28 mouse cellular contexts compared by ENCODE assay signal in the genomic region with DNA sequence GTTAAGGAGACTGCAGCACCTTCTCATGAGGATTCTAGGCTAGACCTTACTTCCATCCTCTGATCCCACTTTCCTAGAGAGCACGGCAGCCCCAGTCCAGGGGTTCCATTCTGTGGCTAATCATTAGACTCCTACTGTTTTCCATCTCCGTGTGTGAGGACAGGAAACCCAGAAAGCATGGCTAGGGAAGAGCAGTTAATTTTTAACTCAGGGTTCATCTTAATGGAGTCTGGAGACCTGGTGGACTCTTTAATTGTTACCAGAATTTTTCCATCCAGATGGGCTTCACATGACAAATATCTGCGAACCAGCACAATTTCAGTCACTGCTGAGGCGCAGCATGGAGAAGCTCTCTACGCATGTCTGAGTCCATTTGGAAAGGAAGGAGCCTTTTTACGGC.
DNase-seq lines count a peak whose midpoint lies in the region; ATAC-seq and TF ChIP-seq lines count a peak whose summit lies in the region.
"Had no signal": no experiment of that assay in that cellular context is flagged by ENCODE, and none has a peak within 500 bp of the region (broad histone marks: within the 10 kb centered on the region; RNA-seq: fewer than 3 reads in every experiment).

No protein-coding gene starts in this region.

- H3K4me3 ChIP-seq in kidney, postnatal 0 days (replicated peaks; ENCODE audit: low read depth, low read length): no peak overlapping the region
- H3K4me3 ChIP-seq in lung, postnatal 0 days (ENCODE audit: low read depth, low read length): no peak overlapping the region
- H3K4me3 ChIP-seq: erythroblast, embryonic 14.5 days; hindbrain, embryonic 12.5 days; megakaryocyte, embryonic 14.5 days; midbrain, embryonic 12.5 days; myocyte; neural tube, embryonic 12.5 days had no signal

- H3K36me3 ChIP-seq in kidney, postnatal 0 days (ENCODE audit: insufficient read depth, low read length): no peaks in the 10 kb centered on the region
- no peaks in the 10 kb centered on the region for H3K36me3 ChIP-seq in lung, postnatal 0 days (ENCODE audit: insufficient read depth, low read length)
- H3K36me3 ChIP-seq: hindbrain, embryonic 12.5 days; midbrain, embryonic 12.5 days; neural tube, embryonic 12.5 days had no signal

- no peak for TF ChIP-seq CTCF in kidney, postnatal 0 days (IDR thresholded peaks at IDR 0.05; ENCODE audit: low read depth)
- no peak for TF ChIP-seq CTCF in lung, postnatal 0 days (IDR thresholded peaks at IDR 0.05)

- 65% methylated on average over 6 of the region's 6 CpGs for WGBS in kidney, postnatal 0 days
- 83% methylated on average over 6 of the region's 6 CpGs for WGBS in lung, postnatal 0 days

- no peak overlapping the region for H3K27ac ChIP-seq in kidney, postnatal 0 days
- H3K27ac ChIP-seq in lung, postnatal 0 days (ENCODE audit: low read length): no peak overlapping the region
- H3K27ac ChIP-seq: hindbrain, embryonic 12.5 days; hindbrain, postnatal 0 days; midbrain, embryonic 12.5 days; neural tube, embryonic 12.5 days had no signal

- H3K4me2 ChIP-seq in kidney, postnatal 0 days (ENCODE audit: low read length): no peak overlapping the region
- no peak overlapping the region for H3K4me2 ChIP-seq in lung, postnatal 0 days (replicated peaks; ENCODE audit: low read depth, low read length)
- H3K4me2 ChIP-seq: heart, embryonic 11.5 days; hindbrain, embryonic 12.5 days; midbrain, embryonic 12.5 days; neural tube, embryonic 12.5 days had no signal

- H3K4me1 ChIP-seq in kidney, postnatal 0 days (replicated peaks; ENCODE audit: insufficient read depth, low read length): no peaks in the 10 kb centered on the region
- H3K4me1 ChIP-seq in lung, postnatal 0 days (ENCODE audit: insufficient read depth, low read depth, low read length): no peaks in the 10 kb centered on the region
- H3K4me1 ChIP-seq: hindbrain, embryonic 12.5 days; megakaryocyte, embryonic 14.5 days had no signal

- peak; percentile 65 for DNase-seq in kidney, adult 11 months
- peak; percentile 47 to 79 for DNase-seq in kidney, adult 8-10 months
- peak; percentile 21 for DNase-seq in kidney, postnatal 0 days (ENCODE audit: low spot score)
- DNase-seq in kidney, postnatal 4 days: peak; percentile 20 to 37
- no peak for DNase-seq in lung, postnatal 0 days (ENCODE audit: low spot score)
- DNase-seq in thymus, postnatal 36 days: no peak
- DNase-seq in gastrocnemius, postnatal 25 days: no peak
- DNase-seq: adrenal gland, postnatal 25 days; cerebellum, adult 2 months; cerebellum, postnatal 14 days; gastrocnemius, postnatal 14 days; heart, adult 11 months; heart, postnatal 36 days; layer of hippocampus, adult 9-11 months; liver; lung, postnatal 4 days; right cerebral cortex, adult 18-20 months; thymus, adult 2 months; thymus, postnatal 4 days had no signal

- TF ChIP-seq EP300 in lung, postnatal 0 days (IDR thresholded peaks at IDR 0.05): no peak

- no peaks in the 10 kb centered on the region for H3K27me3 ChIP-seq in kidney, postnatal 0 days (ENCODE audit: insufficient read depth, low read length)
- no peaks in the 10 kb centered on the region for H3K27me3 ChIP-seq in lung, postnatal 0 days (replicated peaks; ENCODE audit: insufficient read depth, low read length)
- H3K27me3 ChIP-seq: hindbrain, embryonic 12.5 days; midbrain, embryonic 12.5 days; neural tube, embryonic 12.5 days had no signal

- peak; percentile 33 for ATAC-seq in kidney, postnatal 0 days (replicated peaks; ENCODE audit: low FRiP score, low read depth)
- no peak for ATAC-seq in lung, postnatal 0 days
- ATAC-seq: CD4-positive, CD25-positive, alpha-beta regulatory T cell, adult 4 months; hindbrain, postnatal 0 days had no signal

- H3K9ac ChIP-seq in kidney, postnatal 0 days (ENCODE audit: low read depth, low read length): no peak overlapping the region
- no peak overlapping the region for H3K9ac ChIP-seq in lung, postnatal 0 days (replicated peaks; ENCODE audit: low read depth)
- H3K9ac ChIP-seq: hindbrain, embryonic 12.5 days; midbrain, embryonic 12.5 days; neural tube, embryonic 12.5 days had no signal

- H3K9me3 ChIP-seq in kidney, postnatal 0 days (replicated peaks; ENCODE audit: low read length): no peaks in the 10 kb centered on the region
- H3K9me3 ChIP-seq in lung, postnatal 0 days (ENCODE audit: low read length): no peaks in the 10 kb centered on the region
- H3K9me3 ChIP-seq: hindbrain, embryonic 12.5 days; megakaryocyte, embryonic 14.5 days; midbrain, embryonic 12.5 days; neural tube, embryonic 12.5 days had no signal

Comparison
In these comparisons a context has a peak if more than half of its experiments do, and no peak if none do; other contexts are left out.
1. DNase-seq: peak in kidney, adult 11 months (single experiment), kidney, adult 8-10 months (2 of 2), kidney, postnatal 0 days (single experiment) and kidney, postnatal 4 days (2 of 2); none in lung, postnatal 0 days (single experiment), thymus, postnatal 36 days (0 of 2) and gastrocnemius, postnatal 25 days (single experiment).